Mouse (Mus musculus) v-Abl transformed pro-B cells (cell line): ENCODE measurements around the gene Gm765.

Experiments
- in situ Hi-C, 2 experiments: fragments of 400-800 bp; cut with MboI; formaldehyde crosslinking; loops; one replicate each; pipeline ENCODE4 v1.15.1; 2025; ENCODE audit not compliant: unreplicated experiment in 2 of 2

Gm765 gene

DNA sequence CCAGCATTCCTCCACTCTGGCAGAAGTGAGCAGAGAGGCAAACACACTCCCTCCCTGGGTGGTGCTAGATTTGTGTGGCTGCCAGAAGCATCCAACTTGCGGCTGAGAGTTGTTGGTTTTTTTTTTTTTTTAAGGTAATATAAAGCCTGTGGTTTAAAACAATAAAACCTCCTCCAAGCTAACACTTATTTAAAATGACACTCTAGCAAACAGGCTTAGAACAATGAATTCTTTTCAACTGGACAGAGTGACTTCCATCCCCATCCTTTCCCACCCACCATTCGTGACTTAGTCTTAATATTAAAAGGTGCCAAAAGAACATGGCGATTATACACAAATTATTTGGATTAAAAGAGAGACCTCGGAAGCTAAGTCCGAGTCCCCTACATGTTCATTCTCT lies at the start of gene Gm765:
Gene Gm765, minus strand, starts transcription at position 101 of the 400 bp plus-strand sequence.
- in situ Hi-C loops = no loop called here

DNA sequence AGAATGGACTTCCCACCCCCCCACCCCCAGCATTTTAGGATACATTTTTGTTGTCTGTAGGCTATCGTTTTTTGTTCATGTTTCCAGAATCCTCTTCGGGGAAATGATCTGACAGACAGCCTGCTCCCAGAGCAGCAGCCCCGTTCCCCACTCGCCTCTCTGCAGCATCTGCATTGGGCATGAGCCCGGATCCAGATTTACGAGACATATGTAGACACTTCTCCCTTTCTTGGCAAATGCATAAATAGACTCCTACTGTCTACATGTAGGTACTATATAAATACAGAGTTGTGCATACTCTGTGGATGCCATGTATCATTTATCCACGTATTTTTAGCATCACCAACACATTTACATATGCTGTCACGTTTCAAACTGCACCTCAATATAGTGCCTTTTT lies 42.9 kb upstream of the Gm765 start:
- in situ Hi-C loops = no loop called here

DNA sequence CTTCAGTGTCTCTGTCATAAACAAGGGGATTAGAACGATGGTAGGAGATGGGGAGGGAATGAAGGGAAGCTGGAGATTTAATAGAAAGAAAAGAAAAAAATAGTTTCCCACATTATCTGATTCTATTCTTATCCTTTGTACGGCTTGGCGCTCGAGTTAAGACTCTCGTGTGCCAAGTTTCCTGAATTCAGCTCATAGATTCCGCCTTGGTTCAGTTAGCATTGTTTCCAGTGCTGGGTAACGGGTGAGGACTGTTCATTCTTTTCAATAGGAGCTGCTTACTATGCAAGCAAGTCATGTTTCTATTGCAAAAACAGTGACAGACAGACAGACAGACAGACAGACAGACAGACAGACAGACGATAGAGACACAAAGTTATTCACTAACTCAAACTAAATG lies 41.9 kb upstream of the Gm765 start:
- in situ Hi-C loops = no loop called here

DNA sequence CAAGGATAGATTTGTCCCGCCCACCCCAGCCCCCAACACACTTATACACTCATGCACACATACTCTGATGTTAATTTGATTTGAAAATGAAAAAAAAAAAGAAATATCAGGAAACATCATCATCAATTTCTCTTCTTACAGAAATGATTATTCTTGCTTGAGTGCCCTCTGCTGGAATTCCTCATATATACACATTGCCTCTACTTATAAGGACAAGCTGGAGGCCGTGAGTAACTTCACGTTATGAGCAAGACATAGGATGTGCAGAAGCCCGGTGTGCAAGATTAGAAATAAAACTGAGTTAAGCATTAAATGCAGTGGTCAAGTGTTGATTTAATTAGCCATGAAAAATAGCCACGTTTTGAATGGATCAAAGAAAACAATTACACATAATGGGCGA lies 40.9 kb upstream of the Gm765 start:
- in situ Hi-C loops = no loop called here

DNA sequence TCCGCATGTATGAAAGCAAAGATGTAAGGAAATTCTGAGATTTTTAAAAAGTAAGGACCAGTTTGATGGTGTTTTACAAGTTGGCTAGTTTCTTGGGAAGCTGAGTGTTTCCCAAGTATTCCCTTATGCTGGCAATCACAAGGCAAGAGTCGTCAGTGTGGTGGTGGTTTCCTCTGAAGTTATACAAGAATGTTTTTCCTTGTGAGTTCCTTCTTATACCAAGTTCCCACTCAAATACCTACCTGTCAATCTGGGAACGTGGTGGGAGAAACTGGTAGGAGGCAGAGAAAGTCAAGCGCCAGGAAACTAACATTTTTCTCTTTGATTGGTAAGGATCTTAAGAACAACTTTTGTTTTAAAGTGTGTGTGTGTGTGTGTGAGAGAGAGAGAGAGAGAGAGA lies 23.6 kb upstream of the Gm765 start:
- in situ Hi-C loops = no loop called here

DNA sequence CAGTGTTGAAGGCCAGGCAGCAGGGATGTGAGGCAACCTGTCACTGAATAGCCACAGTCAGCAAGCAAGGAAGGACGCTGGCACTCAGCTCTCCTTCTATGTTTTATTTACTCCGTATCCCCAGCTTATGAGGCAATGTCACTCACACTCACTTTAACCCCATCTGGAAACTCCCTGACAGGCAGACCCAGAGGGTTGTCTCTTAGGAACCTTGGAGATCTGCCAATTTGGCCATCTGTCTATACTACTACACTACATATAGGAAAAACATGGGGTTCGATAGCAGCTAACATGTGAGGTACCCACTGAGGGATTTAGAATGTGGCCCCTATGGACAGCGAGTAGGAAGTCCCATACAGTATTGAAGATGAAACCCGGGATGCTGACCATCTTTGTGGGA lies 12.7 kb upstream of the Gm765 start:
- in situ Hi-C loops = no loop called here

DNA sequence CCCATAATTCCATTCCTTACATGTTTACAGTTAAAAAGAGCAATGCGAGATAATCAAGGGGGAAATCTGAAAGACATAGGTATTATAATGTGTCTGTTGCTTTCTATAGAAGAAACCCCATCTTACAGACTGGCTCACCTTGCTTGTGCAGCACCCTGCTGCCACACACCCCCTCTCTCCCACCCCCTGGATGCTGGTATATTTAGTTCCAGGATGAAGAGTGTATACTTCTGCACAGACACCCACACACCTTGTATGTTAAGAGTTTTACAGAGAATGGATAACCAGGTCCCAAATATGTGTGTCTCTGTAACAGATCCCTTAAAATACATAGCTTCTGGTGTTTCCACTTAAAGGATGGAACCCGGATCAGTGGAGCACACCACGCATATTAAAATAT lies 10.7 kb upstream of the Gm765 start:
- in situ Hi-C loops = no loop called here

DNA sequence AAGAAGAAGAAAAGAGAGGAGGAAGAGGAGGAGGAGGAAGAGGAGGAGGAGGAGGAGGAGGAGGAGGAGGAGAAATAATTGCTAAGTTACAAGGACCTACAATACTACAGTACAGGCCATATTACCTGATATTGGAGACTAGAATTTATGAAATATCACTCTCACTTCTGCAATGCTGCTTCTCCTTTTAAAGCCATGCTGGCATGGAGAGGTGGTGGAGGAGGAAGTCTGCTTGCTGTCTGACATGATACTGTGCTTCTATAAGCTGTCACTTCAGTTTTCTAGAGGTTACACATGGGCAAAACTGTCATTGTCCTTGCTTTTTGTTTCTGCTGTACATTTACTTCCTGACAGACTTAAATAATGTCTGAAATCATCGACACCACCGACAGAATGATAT lies 9.8 kb downstream of the Gm765 start:
- in situ Hi-C loops = no loop called here

DNA sequence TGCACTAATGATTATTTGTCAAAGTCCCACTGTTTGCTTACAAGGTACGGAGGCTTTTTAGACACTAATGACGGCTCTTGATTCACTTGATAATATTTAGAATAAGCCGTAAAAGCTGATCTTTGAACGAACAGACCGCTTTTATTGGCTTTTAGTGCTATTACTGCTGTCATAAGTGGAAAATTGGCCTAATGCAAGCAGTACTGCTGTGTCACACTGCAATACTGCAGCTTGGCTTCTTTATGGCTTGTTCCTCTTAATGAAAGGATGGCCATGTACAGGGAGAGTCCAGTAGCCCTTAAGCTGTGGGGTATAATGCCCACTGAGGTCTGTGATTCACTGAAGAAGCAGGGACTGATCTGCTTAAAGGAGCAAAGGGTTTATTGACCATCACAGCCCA lies 30.9 kb downstream of the Gm765 start:
- in situ Hi-C loops = no loop called here

DNA sequence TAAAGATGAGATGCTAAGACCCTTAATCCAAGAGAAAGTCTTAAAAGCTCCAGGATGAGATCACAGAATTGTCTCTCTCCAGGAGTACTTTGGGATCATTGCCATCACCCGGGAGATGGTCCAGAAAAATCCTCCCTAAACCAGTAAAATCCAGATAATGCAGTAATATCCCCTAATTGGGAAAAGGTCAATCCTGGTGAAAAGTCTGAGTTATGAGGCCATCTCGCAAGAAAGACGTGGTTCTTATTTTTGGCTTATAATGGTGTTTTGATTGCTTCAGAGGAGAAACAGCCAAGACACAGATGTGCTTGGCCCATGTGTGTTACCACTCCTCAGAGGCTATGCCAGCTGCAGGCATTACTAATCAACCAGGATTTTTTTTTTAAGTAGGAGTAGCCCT lies 34.9 kb downstream of the Gm765 start:
- in situ Hi-C loops = no loop called here

DNA sequence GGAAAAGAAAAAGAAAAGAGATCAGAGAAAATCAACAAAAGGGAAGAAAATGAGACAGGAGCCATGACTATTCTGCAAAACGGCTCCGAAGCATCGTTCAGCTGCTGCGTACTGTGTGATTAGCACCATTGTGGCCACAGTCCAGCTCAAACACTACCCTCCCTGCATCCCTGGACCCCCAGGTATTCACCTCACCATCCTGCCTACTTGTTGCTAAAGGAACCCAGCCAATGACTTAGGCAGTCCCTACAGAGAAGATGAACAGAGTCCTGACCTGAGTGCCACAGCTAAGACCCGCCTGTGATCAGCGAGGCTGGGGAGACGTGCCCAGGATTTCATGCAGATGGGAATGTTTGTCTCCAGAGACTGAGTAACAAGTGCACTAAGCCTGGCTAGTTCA lies 35.4 kb downstream of the Gm765 start:
- in situ Hi-C loops = no loop called here

DNA sequence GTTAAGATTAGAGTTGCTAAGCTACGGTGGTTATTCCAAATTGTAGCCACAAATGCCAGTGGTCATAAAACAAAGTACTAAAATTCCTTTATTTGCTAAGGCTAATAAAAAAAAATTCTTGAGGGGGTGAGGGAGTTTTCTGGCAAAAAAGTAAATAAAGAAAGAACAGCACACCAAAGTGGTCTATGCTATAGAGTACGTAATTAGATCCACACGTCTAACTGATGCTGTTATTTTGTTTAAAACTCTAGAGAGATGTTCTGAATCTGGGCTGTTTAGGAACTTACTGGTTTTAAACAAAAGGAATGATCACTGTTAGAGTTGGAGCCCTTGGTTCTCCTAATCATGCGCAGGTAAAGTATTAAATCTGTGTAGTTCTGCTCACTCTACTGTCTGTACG lies 50.5 kb downstream of the Gm765 start:
- in situ Hi-C loops = no loop called here

DNA sequence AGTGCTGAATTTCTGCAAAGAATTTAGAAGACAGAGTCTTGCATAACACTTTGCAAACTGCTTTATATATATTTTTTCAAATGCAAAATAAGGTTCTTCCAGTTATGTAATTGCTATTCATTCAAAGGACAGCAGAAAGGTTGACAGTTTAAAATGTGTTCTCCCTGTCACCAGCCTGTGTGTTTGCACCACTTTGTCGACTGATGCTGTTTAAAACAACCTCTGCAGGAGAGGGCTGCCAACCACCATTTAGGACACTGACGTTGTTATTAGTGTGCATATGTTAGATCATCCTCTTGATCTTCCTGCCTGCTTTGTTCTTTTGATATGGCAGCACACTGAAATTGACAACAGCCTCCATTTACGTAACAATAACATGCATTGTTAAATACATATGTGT lies 54.2 kb downstream of the Gm765 start:
- in situ Hi-C loops = no loop called here

DNA sequence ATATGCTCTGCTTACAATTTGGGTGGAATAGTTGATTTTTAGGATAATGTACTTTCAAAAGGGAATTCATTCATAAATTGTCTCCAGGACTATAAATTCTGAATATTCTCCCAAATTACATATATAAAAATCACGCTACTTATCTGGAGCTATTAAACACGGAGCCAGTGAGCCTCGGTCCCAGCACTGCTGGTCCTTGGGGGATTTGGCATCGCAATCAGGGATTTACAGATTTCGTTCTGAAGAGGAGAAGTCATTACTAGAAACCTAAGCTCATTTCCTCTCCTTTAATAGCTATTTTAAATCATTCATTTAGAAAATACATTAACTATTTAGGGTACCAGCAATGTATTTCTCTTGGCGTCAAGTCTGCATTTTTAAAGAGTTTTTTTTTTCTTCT lies 55.0 kb downstream of the Gm765 start:
- in situ Hi-C loops = no loop called here

DNA sequence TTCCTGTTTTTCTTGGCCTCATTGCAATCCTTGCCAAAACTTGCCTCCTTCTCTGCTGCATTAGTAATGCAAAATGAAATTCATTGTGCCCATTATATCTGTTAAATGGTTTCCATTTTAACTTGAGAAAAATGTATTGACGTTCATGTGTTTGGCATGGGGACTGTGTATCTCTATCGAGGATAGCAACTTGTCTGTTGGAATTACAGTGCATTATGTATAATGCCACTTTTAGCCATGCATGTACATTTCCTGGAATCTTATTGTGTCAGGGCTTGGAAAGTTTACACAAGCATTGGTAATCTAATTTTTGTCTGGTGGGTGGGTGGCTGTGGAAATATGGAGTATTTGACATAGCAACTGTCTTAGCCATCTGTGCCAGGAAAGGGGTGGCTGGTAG lies 57.4 kb downstream of the Gm765 start:
- in situ Hi-C loops = no loop called here

DNA sequence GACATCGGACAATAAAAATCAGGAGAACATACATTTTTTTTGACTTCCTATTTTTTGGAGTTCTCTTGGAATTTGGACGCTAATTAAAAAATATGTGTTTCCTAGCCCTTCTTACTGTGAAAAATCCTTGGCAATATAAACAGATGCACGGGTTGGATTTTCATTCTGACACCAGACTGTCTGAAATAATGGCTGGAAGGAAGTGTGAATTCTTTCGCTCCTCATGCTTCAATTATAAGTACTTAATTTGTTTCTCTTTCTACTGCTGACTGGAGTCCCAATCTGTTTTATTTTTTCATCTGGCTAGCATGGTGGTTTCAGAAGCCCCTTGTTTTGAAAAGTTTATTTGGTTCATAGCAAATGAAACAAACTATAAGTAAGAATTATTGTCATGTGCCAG lies 59.8 kb downstream of the Gm765 start:
- in situ Hi-C loops = no loop called here

DNA sequence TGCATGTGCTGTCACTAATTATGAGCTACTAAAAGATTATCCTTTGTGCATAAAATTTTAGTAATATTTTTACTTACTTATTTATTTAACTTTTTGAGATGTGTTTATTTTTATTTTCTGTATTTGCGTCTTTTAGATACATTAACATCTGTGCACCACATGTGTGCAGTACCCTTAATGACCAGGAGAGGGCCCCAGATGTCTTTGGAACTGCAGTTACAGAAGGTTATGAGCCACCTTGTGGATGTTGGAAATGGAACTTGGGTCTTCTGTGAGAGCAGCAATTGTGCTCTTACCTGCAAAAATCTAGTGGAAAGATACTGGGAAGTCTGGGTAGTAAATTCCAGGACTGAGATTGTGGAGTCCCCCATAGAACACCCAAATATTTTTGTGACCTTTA lies 71.0 kb downstream of the Gm765 start:
- in situ Hi-C loops = loop anchor here in 1 of 2 experiments (5.0 to 10.0 kb wide), 3 partner anchors 1183 to 1513 kb away; no protein-coding TSS in a partner anchor

DNA sequence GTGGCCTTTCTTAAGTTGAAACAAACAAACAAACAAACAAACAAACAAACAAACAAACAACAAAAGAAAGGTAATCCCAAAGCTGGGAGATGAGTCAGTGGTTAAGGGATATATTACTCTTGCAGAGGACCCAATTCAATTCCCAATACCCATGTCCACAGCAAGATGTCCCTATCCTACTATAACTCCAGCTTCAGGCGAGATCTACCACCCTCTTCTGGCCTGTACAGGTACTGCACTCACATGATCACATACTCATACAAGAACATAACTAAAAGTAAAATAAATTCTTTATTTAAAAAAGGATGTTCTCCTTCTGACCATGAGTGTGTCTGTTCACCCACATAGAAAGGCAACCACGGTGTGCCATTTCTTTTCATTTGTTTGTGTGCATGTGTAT lies 79.6 kb downstream of the Gm765 start:
- in situ Hi-C loops = loop anchor here in 1 of 2 experiments (10.0 kb wide), 1 partner anchor 1342 kb away; no protein-coding TSS in a partner anchor

DNA sequence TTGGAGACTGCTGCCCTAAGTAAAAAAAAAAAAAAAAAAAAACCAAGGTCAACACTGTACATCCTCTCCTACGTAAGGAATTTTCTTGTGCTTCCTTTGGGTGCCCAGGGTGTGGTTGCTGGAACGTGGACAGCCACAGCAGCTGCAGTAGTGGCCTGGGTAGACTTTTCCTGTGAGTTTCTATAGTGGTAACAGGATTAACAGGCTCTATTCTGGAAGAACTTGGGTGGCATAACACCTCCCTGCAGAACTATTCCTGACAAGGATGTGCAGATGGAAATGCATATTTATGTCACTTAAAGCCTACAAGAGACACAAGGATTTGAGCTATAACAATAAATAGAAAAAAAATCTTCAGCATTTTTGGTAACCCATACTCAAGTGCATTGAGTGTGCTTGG lies 83.5 kb downstream of the Gm765 start:
- in situ Hi-C loops = no loop called here

DNA sequence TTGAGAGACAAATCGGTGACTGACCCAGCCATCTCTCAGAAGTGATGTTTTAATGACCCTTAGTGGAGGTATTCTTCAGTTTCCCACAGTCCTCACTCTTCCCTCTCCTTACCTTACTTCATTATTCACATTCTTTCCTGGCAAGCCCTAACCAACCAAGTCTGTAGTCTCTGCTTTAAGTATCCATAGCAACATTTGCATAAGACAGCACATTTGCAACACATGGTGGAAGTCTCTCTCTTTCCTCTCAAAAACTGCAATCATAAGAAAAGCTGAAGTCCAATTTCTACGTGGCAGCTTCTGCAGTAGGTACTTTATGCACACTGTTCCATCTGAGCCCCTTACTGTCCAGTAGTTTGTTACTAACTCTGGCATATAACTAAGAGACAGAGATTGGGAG lies 96.1 kb downstream of the Gm765 start:
- in situ Hi-C loops = no loop called here

DNA sequence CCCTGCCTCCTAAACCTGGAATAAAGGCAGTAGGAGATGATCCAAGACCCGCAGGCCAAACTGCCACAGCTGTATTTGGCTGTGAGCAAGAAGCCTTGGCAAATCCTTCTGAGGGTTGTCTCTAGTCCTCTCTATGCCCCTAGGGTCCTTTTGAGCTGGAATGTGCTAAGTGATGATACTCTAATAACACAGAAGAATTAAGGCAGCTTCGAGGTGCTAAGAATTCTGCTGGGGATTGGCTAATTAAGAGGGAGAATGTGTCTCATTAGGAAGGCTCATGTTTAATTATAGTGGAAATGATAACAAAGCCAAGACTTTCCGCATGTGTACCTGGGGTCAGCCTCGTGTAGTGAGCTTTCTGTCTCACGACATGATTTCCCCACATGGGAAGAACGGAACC lies 99.4 kb downstream of the Gm765 start:
- in situ Hi-C loops = no loop called here

DNA sequence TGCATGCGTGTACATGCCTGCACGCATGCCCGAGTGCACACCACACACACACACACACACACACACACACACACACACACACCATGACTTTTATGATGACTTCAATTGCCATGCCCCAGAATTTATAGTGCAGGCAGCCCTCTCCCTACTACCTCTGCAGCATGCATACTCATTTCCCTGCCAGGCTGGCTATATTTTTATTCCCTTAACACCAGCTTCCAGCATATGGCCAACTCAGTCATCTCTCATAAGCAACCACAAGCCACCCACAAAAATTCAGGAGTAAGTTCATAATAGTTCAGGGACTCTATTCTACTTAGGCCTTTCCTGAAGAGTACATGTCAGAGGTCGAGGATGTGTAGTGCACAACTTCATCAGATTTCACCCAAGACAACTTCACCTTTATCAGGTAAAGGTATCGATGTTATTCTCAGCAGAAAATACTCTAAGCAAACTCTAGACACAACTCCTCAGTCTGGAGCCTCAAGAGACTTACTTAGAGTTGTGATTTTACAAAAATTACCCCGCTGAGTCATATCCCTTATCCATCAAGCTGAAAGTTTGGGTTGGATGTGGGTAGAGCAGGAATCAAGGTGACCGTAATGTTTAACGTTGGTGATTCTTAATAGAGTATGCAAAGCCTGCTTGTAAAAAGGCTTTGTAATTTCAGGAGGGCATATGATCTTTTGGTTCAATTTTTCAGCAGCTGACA lies 101.8 kb downstream of the Gm765 start:
- in situ Hi-C loops = no loop called here

DNA sequence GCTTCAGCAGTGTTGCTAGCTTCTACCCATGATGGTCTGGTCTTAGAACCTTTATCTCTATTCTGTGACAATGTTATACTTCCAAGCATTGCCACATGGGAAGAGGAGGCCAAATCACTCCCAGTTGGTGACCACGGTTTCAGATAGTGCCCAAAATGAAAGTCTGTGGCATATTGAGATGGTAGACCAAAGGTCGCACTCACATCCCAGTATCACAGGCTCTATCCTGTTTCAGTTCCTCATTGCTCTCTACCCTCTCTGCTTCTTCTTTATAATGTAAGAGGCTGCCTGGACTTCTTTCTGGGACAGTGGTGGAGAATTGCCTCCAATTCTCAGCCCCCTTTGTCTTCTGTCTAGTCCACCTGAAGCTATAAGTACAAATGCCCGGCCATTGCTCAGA lies 108.5 kb downstream of the Gm765 start:
- in situ Hi-C loops = no loop called here
